Mouse (Mus musculus) midbrain, embryonic 16.5 days (tissue): ENCODE measurements around the gene Psen2. TPM values are rescaled to one million over a fixed set of nuclear protein-coding genes. Genes with fewer than 3 reads are reported as not detected.

ENCODE experiments used
- ATAC-seq: fragments of 200-750 bp; cut with Nextera tagmentation; 2 replicates; pipeline ENCODE4 v1.8.0; 2017; ENCODE audit warnings: moderate TSS enrichment
- H3K27ac ChIP-seq: fragments of 300-500 bp; sonication (generic); 2 replicates; pipeline ENCODE4 v1.5.1; 2014; ENCODE audit warnings: mild to moderate bottlenecking, low read length, mixed read lengths
- H3K27me3 ChIP-seq: fragments of 300-500 bp; sonication (generic); 2 replicates; pipeline ENCODE4 v1.6.1; 2014; ENCODE audit warnings: low read depth, low read length, mixed read lengths; ENCODE audit not compliant: control insufficient read depth, insufficient read depth
- H3K36me3 ChIP-seq: fragments of 300-500 bp; sonication (generic); 2 replicates; pipeline ENCODE4 v1.6.1; 2014; ENCODE audit warnings: mild to moderate bottlenecking, low read length, moderate library complexity, mixed read lengths; ENCODE audit not compliant: control insufficient read depth, insufficient read depth
- H3K4me1 ChIP-seq: fragments of 300-500 bp; sonication (generic); 2 replicates; pipeline ENCODE4 v1.6.1; 2014; ENCODE audit warnings: mild to moderate bottlenecking, low read length, mixed read lengths; ENCODE audit not compliant: control insufficient read depth, insufficient read depth
- H3K4me2 ChIP-seq: fragments of 300-500 bp; sonication (generic); 2 replicates; pipeline ENCODE4 v1.6.1; 2014; ENCODE audit warnings: mild to moderate bottlenecking, low read length, mixed read lengths
- H3K4me3 ChIP-seq: fragments of 300-500 bp; sonication (generic); 2 replicates; pipeline ENCODE4 v1.5.1; 2014; ENCODE audit warnings: low read depth, mild to moderate bottlenecking, low read length, moderate library complexity, mixed read lengths
- H3K9ac ChIP-seq: fragments of 300-500 bp; sonication (generic); 2 replicates; pipeline ENCODE4 v1.6.1; 2014; ENCODE audit warnings: low read depth, low read length, mixed read lengths
- H3K9me3 ChIP-seq: fragments of 300-500 bp; sonication (generic); replicated peaks from 2 replicates; pipeline ENCODE4 v1.6.1; 2014; ENCODE audit warnings: mild to moderate bottlenecking, low read length, mixed read lengths; ENCODE audit not compliant: control insufficient read depth, poor library complexity, severe bottlenecking
- WGBS: fragments of 180-500 bp; shearing (Covaris S2); extraction: QIAGEN DNeasy Blood & Tissue Kit; methylation state at CpG from one replicate; pipeline ENCODE4 v1.1.7; 2014; 5-methylcytosine and 5-hydroxymethylcytosine counted together
- polyA plus RNA-seq: library from polyadenylated mRNA; unstranded; fragments of >200 nt; fragmentation: Nextera tagmentation; extraction: Ambion mirVana; gene quantifications from 2 replicates; pipeline ENCODE4 v1.2.1, GENCODE M21; 2015

Psen2 gene
- polyA plus RNA-seq, 1 experiment from 2014 or later = 20.2 TPM

GRCm38 (mm10) chr1:180265399-180265798 is 2.2 kb upstream of the Psen2 start:
- Histone ChIP-seq H3K4me3 (no peak overlapping the region), H3K27me3 (peaks cover 7% of the 10 kb centered on the region), H3K9me3 (no peaks in the 10 kb centered on the region), H3K4me1 (no peaks in the 10 kb centered on the region), H3K27ac (no peak overlapping the region), H3K36me3 (no peaks in the 10 kb centered on the region), H3K9ac (no peak overlapping the region), H3K4me2 (no peak overlapping the region)
- 14% methylated on average over 7 of the region's 7 CpGs for WGBS
- ATAC-seq = no peak

GRCm38 (mm10) chr1:180264851-180265250 is 1.6 kb upstream of the Psen2 start:
- Histone ChIP-seq H3K27me3 (peaks cover 7% of the 10 kb centered on the region), H3K9me3 (no peaks in the 10 kb centered on the region), H3K9ac (no peak overlapping the region), H3K4me1 (no peaks in the 10 kb centered on the region), H3K27ac (no peak overlapping the region), H3K4me2 (no peak overlapping the region), H3K4me3 (no peak overlapping the region), H3K36me3 (no peaks in the 10 kb centered on the region)
- ATAC-seq = no peak
- WGBS = 67% methylated on average over 10 of the region's 10 CpGs

GRCm38 (mm10) chr1:180264389-180264788 is 1.2 kb upstream of the Psen2 start:
- Histone ChIP-seq H3K9ac (no peak overlapping the region), H3K36me3 (no peaks in the 10 kb centered on the region), H3K27ac (no peak overlapping the region), H3K4me3 (no peak overlapping the region), H3K4me2 (no peak overlapping the region), H3K27me3 (peaks cover 7% of the 10 kb centered on the region), H3K9me3 (no peaks in the 10 kb centered on the region), H3K4me1 (no peaks in the 10 kb centered on the region)
- 86% methylated on average over 6 of the region's 6 CpGs for WGBS
- ATAC-seq = no peak

- no peak overlapping the region for H3K4me3 ChIP-seq
- no peaks in the 10 kb centered on the region for H3K36me3 ChIP-seq
- WGBS = 80% methylated on average over 8 of the region's 8 CpGs
- H3K27ac ChIP-seq = no peak overlapping the region
- H3K27me3 ChIP-seq = peaks cover 2% of the 10 kb centered on the region
- no peaks in the 10 kb centered on the region for H3K9me3 ChIP-seq
- no peaks in the 10 kb centered on the region for H3K4me1 ChIP-seq
- H3K9ac ChIP-seq = no peak overlapping the region
- no peak for ATAC-seq
- no peak overlapping the region for H3K4me2 ChIP-seq
Observed at GRCm38 (mm10) chr1:180261857-180262570, 1.2 kb downstream of the Psen2 start.

- Histone ChIP-seq H3K4me3 (no peak overlapping the region), H3K27ac (no peak overlapping the region), H3K4me2 (no peak overlapping the region), H3K27me3 (no peaks in the 10 kb centered on the region), H3K9ac (no peak overlapping the region), H3K36me3 (no peaks in the 10 kb centered on the region), H3K9me3 (no peaks in the 10 kb centered on the region), H3K4me1 (no peaks in the 10 kb centered on the region)
- 80% methylated on average over 3 of the region's 3 CpGs for WGBS
- ATAC-seq = no peak
Observed at GRCm38 (mm10) chr1:180261415-180261814, 1.8 kb downstream of the Psen2 start.

GRCm38 (mm10) chr1:180260886-180261285 is 2.4 kb downstream of the Psen2 start:
- H3K4me2 ChIP-seq = no peak overlapping the region
- H3K27ac ChIP-seq = no peak overlapping the region
- no peak overlapping the region for H3K4me3 ChIP-seq
- 80% methylated on average over 2 of the region's 2 CpGs for WGBS
- H3K9me3 ChIP-seq = no peaks in the 10 kb centered on the region
- H3K4me1 ChIP-seq = no peaks in the 10 kb centered on the region
- H3K36me3 ChIP-seq = no peaks in the 10 kb centered on the region
- ATAC-seq = no peak
- no peak overlapping the region for H3K9ac ChIP-seq
- no peaks in the 10 kb centered on the region for H3K27me3 ChIP-seq

GRCm38 (mm10) chr1:180259753-180260152 is 3.5 kb downstream of the Psen2 start:
- H3K36me3 ChIP-seq = no peaks in the 10 kb centered on the region
- no peak overlapping the region for H3K27ac ChIP-seq
- no peak for ATAC-seq
- no peak overlapping the region for H3K4me2 ChIP-seq
- 91% methylated on average over 2 of the region's 2 CpGs for WGBS
- H3K9ac ChIP-seq = no peak overlapping the region
- H3K4me3 ChIP-seq = no peak overlapping the region
- H3K4me1 ChIP-seq = peaks cover 8% of the 10 kb centered on the region
- no peaks in the 10 kb centered on the region for H3K27me3 ChIP-seq
- no peaks in the 10 kb centered on the region for H3K9me3 ChIP-seq

- no peak overlapping the region for H3K9ac ChIP-seq
- no peaks in the 10 kb centered on the region for H3K27me3 ChIP-seq
- no peaks in the 10 kb centered on the region for H3K36me3 ChIP-seq
- ATAC-seq = no peak
- H3K9me3 ChIP-seq = no peaks in the 10 kb centered on the region
- H3K4me3 ChIP-seq = no peak overlapping the region
- no peak overlapping the region for H3K4me2 ChIP-seq
- H3K4me1 ChIP-seq = peaks cover 10% of the 10 kb centered on the region
- H3K27ac ChIP-seq = no peak overlapping the region
- 95% methylated on average over 6 of the region's 6 CpGs for WGBS
Observed at GRCm38 (mm10) chr1:180257446-180257845, 5.8 kb downstream of the Psen2 start.

GRCm38 (mm10) chr1:180256866-180257265 is 6.4 kb downstream of the Psen2 start:
- no peak for ATAC-seq
- H3K4me3 ChIP-seq = peak overlapping the region; percentile 77
- WGBS = 56% methylated on average over 4 of the region's 4 CpGs

More at GRCm38 (mm10) chr1:180256866-180257265, 6.4 kb downstream of the Psen2 start:
- Histone ChIP-seq H3K9ac (peak overlapping the region; percentile 94; the same call in 1 of the 2 replicates), H3K36me3 (no peaks in the 10 kb centered on the region), H3K9me3 (no peaks in the 10 kb centered on the region), H3K27me3 (no peaks in the 10 kb centered on the region), H3K27ac (peak overlapping the region; percentile 86), H3K4me1 (peaks cover 10% of the 10 kb centered on the region), H3K4me2 (peak overlapping the region; percentile 74)
